Mouse (Mus musculus) myocyte (in vitro differentiated cells): Measurements from ENCODE around the gene Pstpip1. TPM values are rescaled to one million over a fixed set of nuclear protein-coding genes. Genes with fewer than 3 reads are reported as not detected.
A peak's percentile ranks its signal among the peaks of the same experiment; 100 is the strongest.

Experiments used
- H3K27me3 ChIP-seq: one replicate; pipeline ENCODE4 v1.6.1; 2011; ENCODE audit not compliant: control insufficient read depth, insufficient read depth, insufficient read length
- H3K36me3 ChIP-seq: one replicate; pipeline ENCODE4 v1.6.1; 2011; ENCODE audit not compliant: control insufficient read depth, insufficient read depth
- H3K4me2 ChIP-seq: one replicate; pipeline ENCODE4 v1.6.1; 2011; ENCODE audit warnings: low read depth, control low read depth
- H3K4me3 ChIP-seq: one replicate; pipeline ENCODE4 v1.5.1; 2011; ENCODE audit warnings: mild to moderate bottlenecking, control low read depth, moderate library complexity
- H3K79me2 ChIP-seq: one replicate; pipeline ENCODE4 v1.6.1; 2011; ENCODE audit not compliant: control insufficient read depth, insufficient read depth
- H3ac ChIP-seq: one replicate; pipeline ENCODE4 v1.6.1; 2011; ENCODE audit not compliant: control insufficient read depth, insufficient read length
- CEBPB ChIP-seq: IDR thresholded peaks from 2 replicates; pipeline ENCODE4 v1.6.1; 2011; ENCODE audit warnings: mild to moderate bottlenecking, moderate library complexity; ENCODE audit not compliant: poor library complexity, insufficient read depth, severe bottlenecking
- E2F4 ChIP-seq: IDR thresholded peaks from one replicate; pipeline ENCODE4 v1.6.1; 2011; ENCODE audit warnings: mild to moderate bottlenecking, control low read depth, moderate library complexity; ENCODE audit not compliant: insufficient read depth
- MAX ChIP-seq: IDR thresholded peaks from one replicate; pipeline ENCODE4 v1.6.1; 2011; ENCODE audit warnings: low read depth, mild to moderate bottlenecking, control low read depth
- MYOD1 ChIP-seq, 3 experiments: IDR thresholded peaks; one replicate each; pipeline ENCODE4 v1.6.1; 2011; ENCODE audit warnings: control low read depth in 2 of 3, low read depth in 2 of 3, mild to moderate bottlenecking in 2 of 3, moderate library complexity in 1 of 3; ENCODE audit not compliant: insufficient read length in 2 of 3, control insufficient read depth in 1 of 3
- MYOG ChIP-seq, 3 experiments: IDR thresholded peaks; one replicate each; pipeline ENCODE4 v1.6.1; 2011; ENCODE audit warnings: control low read depth in 2 of 3, low read depth in 2 of 3, mild to moderate bottlenecking in 2 of 3; ENCODE audit not compliant: insufficient read length in 2 of 3, control insufficient read depth in 1 of 3, insufficient read depth in 1 of 3
- POLR2A ChIP-seq: IDR thresholded peaks from one replicate; pipeline ENCODE4 v1.6.1; 2011; ENCODE audit warnings: low read depth, mild to moderate bottlenecking, control low read depth, moderate library complexity; ENCODE audit not compliant: insufficient read length
- POLR2AphosphoS2 ChIP-seq: IDR thresholded peaks from one replicate; pipeline ENCODE4 v1.6.1; 2011; ENCODE audit warnings: low read depth, control low read depth; ENCODE audit not compliant: insufficient read length
- REST ChIP-seq: IDR thresholded peaks from one replicate; pipeline ENCODE4 v1.6.1; 2011; ENCODE audit warnings: mild to moderate bottlenecking, control low read depth, moderate library complexity; ENCODE audit not compliant: insufficient read depth, insufficient read length
- SRF ChIP-seq: IDR thresholded peaks from one replicate; pipeline ENCODE4 v1.6.1; 2011; ENCODE audit warnings: low read depth; ENCODE audit not compliant: control insufficient read depth, insufficient read length
- TCF12 ChIP-seq: IDR thresholded peaks from one replicate; pipeline ENCODE4 v1.6.1; 2011; ENCODE audit warnings: mild to moderate bottlenecking, control low read depth; ENCODE audit not compliant: poor library complexity, insufficient read depth, severe bottlenecking
- TCF3 ChIP-seq: IDR thresholded peaks from one replicate; pipeline ENCODE4 v1.6.1; 2011; ENCODE audit warnings: low read depth, control low read depth; ENCODE audit not compliant: insufficient read length
- USF1 ChIP-seq: IDR thresholded peaks from one replicate; pipeline ENCODE4 v1.6.1; 2011; ENCODE audit warnings: low read depth, mild to moderate bottlenecking, control low read depth, moderate library complexity
- polyA plus RNA-seq: library from polyadenylated mRNA; unstranded; fragments of >200 nt; fragmentation: generic; extraction: Trizol; gene quantifications from one replicate; pipeline ENCODE4 v1.2.1, GENCODE M21; 2012; ENCODE audit warnings: missing spikeins

Pstpip1 gene
- polyA plus RNA-seq, 1 experiment: 18.9 TPM

DNA sequence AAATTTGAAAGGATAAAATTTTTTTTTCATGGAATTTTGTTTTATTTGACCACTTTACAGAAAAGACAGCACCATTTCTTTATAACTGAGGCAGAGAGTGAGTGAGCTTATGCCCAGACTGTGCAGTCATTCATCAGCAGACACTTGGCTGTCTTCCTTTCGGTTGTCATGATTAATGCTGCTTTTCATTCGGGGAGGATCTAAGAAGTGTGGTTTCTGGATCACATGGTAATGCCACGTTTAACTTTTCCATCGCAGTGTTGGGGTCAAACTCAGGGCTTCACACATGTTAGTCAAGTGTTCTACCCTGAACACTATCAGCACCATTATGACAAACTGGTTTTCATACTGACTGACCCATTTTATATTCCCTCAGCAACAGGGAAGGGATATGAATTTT lies 11.3 kb downstream of the Pstpip1 start:
- TF ChIP-seq POLR2A (no peak), E2F4 (no peak), CEBPB (no peak), TCF12 (no peak), MYOG (IDR thresholded peaks at IDR 0.05; ENCODE audit: control insufficient read depth in 1 of 3, insufficient read depth in 1 of 3, insufficient read length in 2 of 3, low read depth in 2 of 3) (no peak), MAX (no peak), TCF3 (no peak), POLR2AphosphoS2 (no peak), USF1 (peak; percentile 67)

GRCm38 (mm10) chr9:56104921-56105320 lies 15.2 kb downstream of the Pstpip1 start:
- Histone ChIP-seq H3K36me3 (no peaks in the 10 kb centered on the region), H3K79me2 (no peaks in the 10 kb centered on the region), H3ac (no peak overlapping the region), H3K4me2 (no peak overlapping the region), H3K4me3 (no peak overlapping the region), H3K27me3 (no peaks in the 10 kb centered on the region)
- TF ChIP-seq MAX: no peak
- no peak for TF ChIP-seq MYOG (IDR thresholded peaks at IDR 0.05; ENCODE audit: control insufficient read depth in 1 of 3, insufficient read depth in 1 of 3, insufficient read length in 2 of 3, low read depth in 2 of 3)
- TF ChIP-seq REST: no peak
- no peak for TF ChIP-seq POLR2AphosphoS2
- peak in 1 of 3 experiments; percentile 28 for TF ChIP-seq MYOD1 (IDR thresholded peaks at IDR 0.05; ENCODE audit: control insufficient read depth in 1 of 3, insufficient read length in 2 of 3, low read depth in 2 of 3)
- TF ChIP-seq TCF3: no peak
- TF ChIP-seq E2F4: no peak
- no peak for TF ChIP-seq POLR2A

More for the DNA sequence above, 11.3 kb downstream of the Pstpip1 start:
- no peaks in the 10 kb centered on the region for H3K27me3 ChIP-seq
- H3ac ChIP-seq: no peak overlapping the region
- no peaks in the 10 kb centered on the region for H3K36me3 ChIP-seq
- H3K79me2 ChIP-seq: no peaks in the 10 kb centered on the region
- H3K4me2 ChIP-seq: peak overlapping the region; percentile 24
- no peak overlapping the region for H3K4me3 ChIP-seq

GRCm38 (mm10) chr9:56106274-56107072 lies 16.7 kb downstream of the Pstpip1 start:
- no peak overlapping the region for H3K4me3 ChIP-seq
- no peak for TF ChIP-seq MAX
- no peak for TF ChIP-seq CEBPB
- peak in 1 of 3 experiments; percentile 31 for TF ChIP-seq MYOD1 (IDR thresholded peaks at IDR 0.05; ENCODE audit: control insufficient read depth in 1 of 3, insufficient read length in 2 of 3, low read depth in 2 of 3)
- TF ChIP-seq MYOG (IDR thresholded peaks at IDR 0.05; ENCODE audit: control insufficient read depth in 1 of 3, insufficient read depth in 1 of 3, insufficient read length in 2 of 3, low read depth in 2 of 3): peak in 1 of 3 experiments; percentile 27
- no peak for TF ChIP-seq TCF12
- no peak for TF ChIP-seq SRF
- TF ChIP-seq POLR2A: no peak
- TF ChIP-seq REST: no peak
- no peaks in the 10 kb centered on the region for H3K36me3 ChIP-seq
- H3K27me3 ChIP-seq: no peaks in the 10 kb centered on the region
- no peak overlapping the region for H3K4me2 ChIP-seq
- no peaks in the 10 kb centered on the region for H3K79me2 ChIP-seq
- H3ac ChIP-seq: no peak overlapping the region

DNA sequence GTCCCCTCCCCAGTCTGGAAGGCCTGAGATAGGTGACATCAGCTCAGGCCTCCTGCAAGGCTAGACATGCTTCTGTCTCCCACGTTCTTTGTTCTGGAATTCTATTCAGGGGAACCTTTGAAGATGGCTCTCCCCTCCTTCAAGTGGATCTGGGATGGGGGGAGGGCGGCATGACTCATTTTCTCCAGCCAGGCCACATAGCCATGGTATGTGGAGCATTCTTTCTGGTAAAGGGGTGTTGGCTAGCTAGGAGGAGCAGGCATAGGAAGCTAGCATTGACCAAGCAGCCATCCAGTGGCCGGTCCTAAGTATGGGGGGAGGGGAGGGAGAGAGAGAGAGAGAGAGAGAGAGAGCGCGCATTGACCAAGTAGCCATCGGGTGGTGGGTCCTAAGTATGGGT lies 17.8 kb downstream of the Pstpip1 start:
- Histone ChIP-seq H3K4me3 (no peak overlapping the region), H3K79me2 (no peaks in the 10 kb centered on the region), H3K4me2 (peak overlapping the region; percentile 56), H3K36me3 (no peaks in the 10 kb centered on the region), H3K27me3 (no peaks in the 10 kb centered on the region), H3ac (no peak overlapping the region)
- TF ChIP-seq MYOD1 (IDR thresholded peaks at IDR 0.05; ENCODE audit: control insufficient read depth in 1 of 3, insufficient read length in 2 of 3, low read depth in 2 of 3) (peak in 1 of 3 experiments; percentile 21), MYOG (IDR thresholded peaks at IDR 0.05; ENCODE audit: control insufficient read depth in 1 of 3, insufficient read depth in 1 of 3, insufficient read length in 2 of 3, low read depth in 2 of 3) (peak in 1 of 3 experiments; percentile 15), E2F4 (no peak), TCF3 (no peak)

DNA sequence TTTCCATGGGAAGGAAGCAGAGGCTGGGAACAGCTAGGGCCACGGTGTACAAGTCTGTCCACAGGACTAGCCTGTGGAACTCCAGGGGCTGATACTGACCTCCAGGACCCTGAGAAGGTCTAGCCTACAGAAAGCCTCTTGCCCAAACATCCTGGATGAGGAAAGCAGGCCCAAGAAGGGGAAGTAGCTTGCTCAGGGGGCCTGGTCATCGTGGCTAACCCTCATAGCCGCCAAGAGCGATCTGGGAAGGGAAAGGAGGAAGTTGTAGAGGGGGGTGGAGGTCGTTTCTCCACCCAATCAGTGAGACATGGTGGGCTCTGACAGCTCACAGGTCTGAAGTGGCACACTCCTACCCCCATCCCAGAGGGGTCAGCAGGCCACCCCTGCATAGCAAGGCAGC lies 18.4 kb downstream of the Pstpip1 start:
- Histone ChIP-seq H3ac (no peak overlapping the region), H3K79me2 (no peaks in the 10 kb centered on the region), H3K36me3 (no peaks in the 10 kb centered on the region), H3K27me3 (no peaks in the 10 kb centered on the region), H3K4me2 (peak overlapping the region; percentile 56), H3K4me3 (no peak overlapping the region)
- TF ChIP-seq MAX (no peak), CEBPB (no peak), TCF12 (no peak), SRF (no peak), USF1 (no peak), POLR2A (no peak), POLR2AphosphoS2 (no peak), E2F4 (no peak), MYOD1 (IDR thresholded peaks at IDR 0.05; ENCODE audit: control insufficient read depth in 1 of 3, insufficient read length in 2 of 3, low read depth in 2 of 3) (no peak), TCF3 (no peak), REST (no peak), MYOG (IDR thresholded peaks at IDR 0.05; ENCODE audit: control insufficient read depth in 1 of 3, insufficient read depth in 1 of 3, insufficient read length in 2 of 3, low read depth in 2 of 3) (no peak)
